Mouse (Mus musculus): ENCODE data around the gene Mrpl45. TPM values are rescaled to one million over a fixed set of nuclear protein-coding genes. Genes with fewer than 3 reads are reported as not detected.

Mrpl45 gene
- total RNA-seq, 2 experiments from 2014 or later, result 29.7 to 40.0 TPM

GRCm38 (mm10) chr11:97330315-97330714 is 14.8 kb downstream of the Mrpl45 start:
- no peak for DNase-seq (ENCODE audit: low spot score in 2 of 2)

- DNase-seq (ENCODE audit: low spot score in 2 of 2), result no peak
These were observed 16.0 kb downstream of the Mrpl45 start for GRCm38 (mm10) chr11:97331231-97332190.

GRCm38 (mm10) chr11:97333044-97333443 is 17.5 kb downstream of the Mrpl45 start:
- no peak for DNase-seq (ENCODE audit: low spot score in 2 of 2)

- no peak for DNase-seq (ENCODE audit: low spot score in 2 of 2)
These were observed 18.4 kb downstream of the Mrpl45 start for GRCm38 (mm10) chr11:97333896-97334295.

- DNase-seq (ENCODE audit: low spot score in 2 of 2), result no peak
These were observed 18.9 kb downstream of the Mrpl45 start for GRCm38 (mm10) chr11:97334400-97334799.

GRCm38 (mm10) chr11:97336238-97336637 is 20.7 kb downstream of the Mrpl45 start:
- DNase-seq (ENCODE audit: low spot score in 2 of 2), result no peak

GRCm38 (mm10) chr11:97336751-97337345 is 21.3 kb downstream of the Mrpl45 start:
- no peak for DNase-seq (ENCODE audit: low spot score in 2 of 2)

- DNase-seq (ENCODE audit: low spot score in 2 of 2), result no peak
These were observed 21.8 kb downstream of the Mrpl45 start for GRCm38 (mm10) chr11:97337363-97337762.

- DNase-seq (ENCODE audit: low spot score in 2 of 2), result no peak
These were observed 22.9 kb downstream of the Mrpl45 start for GRCm38 (mm10) chr11:97338302-97338976.

GRCm38 (mm10) chr11:97338977-97339315 is 23.4 kb downstream of the Mrpl45 start:
- DNase-seq (ENCODE audit: low spot score in 2 of 2), result peak; percentile 45 to 61

GRCm38 (mm10) chr11:97343175-97343574 is 27.7 kb downstream of the Mrpl45 start:
- no peak for DNase-seq (ENCODE audit: low spot score in 2 of 2)

GRCm38 (mm10) chr11:97343619-97344018 is 28.1 kb downstream of the Mrpl45 start:
- peak in 1 of 2 experiments; percentile 48 for DNase-seq (ENCODE audit: low spot score in 2 of 2)

GRCm38 (mm10) chr11:97345446-97345845 is 29.9 kb downstream of the Mrpl45 start:
- no peak for DNase-seq (ENCODE audit: low spot score in 2 of 2)

GRCm38 (mm10) chr11:97346383-97346782 is 30.9 kb downstream of the Mrpl45 start:
- DNase-seq (ENCODE audit: low spot score in 2 of 2), result no peak

GRCm38 (mm10) chr11:97347291-97347690 is 31.8 kb downstream of the Mrpl45 start:
- no peak for DNase-seq (ENCODE audit: low spot score in 2 of 2)

- DNase-seq (ENCODE audit: low spot score in 2 of 2), result peak; percentile 57 to 71
These were observed 34.5 kb downstream of the Mrpl45 start for GRCm38 (mm10) chr11:97350035-97350434.

GRCm38 (mm10) chr11:97352027-97352684 is 36.6 kb downstream of the Mrpl45 start, which contains the start of gene Gpr179:
TSS of gene Gpr179 (minus strand) at chr11:97352077.
- no peak for DNase-seq (ENCODE audit: low spot score in 2 of 2)

GRCm38 (mm10) chr11:97352935-97353597 is 37.5 kb downstream of the Mrpl45 start:
- no peak for DNase-seq (ENCODE audit: low spot score in 2 of 2)

- no peak for DNase-seq (ENCODE audit: low spot score in 2 of 2)
These were observed 39.1 kb downstream of the Mrpl45 start for GRCm38 (mm10) chr11:97354646-97355045.

GRCm38 (mm10) chr11:97355247-97355646 is 39.7 kb downstream of the Mrpl45 start:
- no peak for DNase-seq (ENCODE audit: low spot score in 2 of 2)

- DNase-seq (ENCODE audit: low spot score in 2 of 2), result peak; percentile 79 to 80
These were observed 42.1 kb downstream of the Mrpl45 start for GRCm38 (mm10) chr11:97357663-97358062.

Measured in adrenal gland, adult 18-20 months (tissue).